Mouse (Mus musculus) hindbrain, embryonic 15.5 days (tissue): ENCODE data around the gene Dek. TPM values are rescaled to one million over a fixed set of nuclear protein-coding genes. Genes with fewer than 3 reads are reported as not detected.

Experiments used
- ATAC-seq: fragments of 200-750 bp; cut with Nextera tagmentation; 2 replicates; pipeline ENCODE4 v1.8.0; 2017; ENCODE audit warnings: low read depth, moderate number of reproducible peaks, moderate TSS enrichment; ENCODE audit not compliant: low FRiP score
- H3K27ac ChIP-seq: fragments of 300-500 bp; sonication (generic); replicated peaks from 2 replicates; pipeline ENCODE4 v1.5.1; 2015; ENCODE audit warnings: mild to moderate bottlenecking, inconsistent platforms
- H3K27me3 ChIP-seq: fragments of 300-500 bp; sonication (generic); 2 replicates; pipeline ENCODE4 v1.6.1; 2015; ENCODE audit warnings: control low read depth, inconsistent platforms
- H3K36me3 ChIP-seq: fragments of 300-500 bp; sonication (generic); 2 replicates; pipeline ENCODE4 v1.6.1; 2015; ENCODE audit warnings: control low read depth, inconsistent platforms
- H3K4me1 ChIP-seq: fragments of 300-500 bp; sonication (generic); replicated peaks from 2 replicates; pipeline ENCODE4 v1.6.1; 2015; ENCODE audit warnings: control low read depth, inconsistent platforms
- H3K4me2 ChIP-seq: fragments of 300-500 bp; sonication (generic); 2 replicates; pipeline ENCODE4 v1.6.1; 2015; ENCODE audit warnings: moderate library complexity, mild to moderate bottlenecking, inconsistent platforms
- H3K4me3 ChIP-seq: fragments of 300-500 bp; sonication (generic); 2 replicates; pipeline ENCODE4 v1.5.1; 2015; ENCODE audit warnings: mild to moderate bottlenecking, inconsistent platforms
- H3K9ac ChIP-seq: fragments of 300-500 bp; sonication (generic); 2 replicates; pipeline ENCODE4 v1.6.1; 2015; ENCODE audit warnings: inconsistent platforms
- H3K9me3 ChIP-seq: fragments of 300-500 bp; sonication (generic); 2 replicates; pipeline ENCODE4 v1.6.1; 2016; ENCODE audit warnings: control low read depth, inconsistent platforms
- WGBS: fragments of 180-500 bp; shearing (Covaris S2); methylation state at CpG from one replicate; pipeline ENCODE4 v1.1.7; 2015; 5-methylcytosine and 5-hydroxymethylcytosine counted together
- polyA plus RNA-seq: library from polyadenylated mRNA; unstranded; fragments of >200 nt; fragmentation: Nextera tagmentation; extraction: Ambion mirVana; gene quantifications from 2 replicates; pipeline ENCODE4 v1.2.1, GENCODE M21; 2015

The Dek gene
- polyA plus RNA-seq, 1 experiment from 2014 or later, result 116 TPM

GRCm38 (mm10) chr13:47106580-47106888 is 533 bp upstream of the Dek start:
- H3K4me3 ChIP-seq, result peak overlapping the region; percentile 90
- ATAC-seq, result peak; percentile 48
- no peaks in the 10 kb centered on the region for H3K36me3 ChIP-seq
- H3K9me3 ChIP-seq, result no peaks in the 10 kb centered on the region
- no peaks in the 10 kb centered on the region for H3K27me3 ChIP-seq
- peak overlapping the region; percentile 98 for H3K27ac ChIP-seq
- peaks cover 21% of the 10 kb centered on the region for H3K4me1 ChIP-seq
- H3K9ac ChIP-seq, result peak overlapping the region; percentile 79
- 0% methylated on average over 20 of the region's 20 CpGs for WGBS
- H3K4me2 ChIP-seq, result peak overlapping the region; percentile 59

- no peaks in the 10 kb centered on the region for H3K9me3 ChIP-seq
- no peak for ATAC-seq
- under 1% methylated on average over 25 of the region's 25 CpGs for WGBS
- no peaks in the 10 kb centered on the region for H3K27me3 ChIP-seq
- peak overlapping the region; percentile 90 for H3K4me3 ChIP-seq
- H3K4me1 ChIP-seq, result peaks cover 21% of the 10 kb centered on the region
- peaks cover 6% of the 10 kb centered on the region for H3K36me3 ChIP-seq
- H3K9ac ChIP-seq, result peak overlapping the region; percentile 79
- H3K27ac ChIP-seq, result peak overlapping the region; percentile 98
- peak overlapping the region; percentile 59 for H3K4me2 ChIP-seq
These were observed 1.0 kb downstream of the Dek start for GRCm38 (mm10) chr13:47104856-47105541.

- Histone ChIP-seq H3K4me2 (peak overlapping the region; percentile 59), H3K4me1 (peaks cover 21% of the 10 kb centered on the region), H3K9ac (no peak overlapping the region), H3K4me3 (peak overlapping the region; percentile 90), H3K27ac (no peak overlapping the region), H3K9me3 (no peaks in the 10 kb centered on the region), H3K27me3 (no peaks in the 10 kb centered on the region), H3K36me3 (peaks cover 12% of the 10 kb centered on the region)
- ATAC-seq, result no peak
- 18% methylated on average over 2 of the region's 2 CpGs for WGBS
These were observed 1.9 kb downstream of the Dek start for GRCm38 (mm10) chr13:47104146-47104545.

GRCm38 (mm10) chr13:47100587-47100986 is 5.4 kb downstream of the Dek start:
- H3K4me3 ChIP-seq, result no peak overlapping the region
- H3K9ac ChIP-seq, result no peak overlapping the region
- H3K9me3 ChIP-seq, result no peaks in the 10 kb centered on the region
- H3K27ac ChIP-seq, result no peak overlapping the region
- peaks cover 25% of the 10 kb centered on the region for H3K36me3 ChIP-seq
- WGBS, result 88% methylated on average over 2 of the region's 2 CpGs
- peaks cover 21% of the 10 kb centered on the region for H3K4me1 ChIP-seq
- H3K27me3 ChIP-seq, result no peaks in the 10 kb centered on the region
- no peak for ATAC-seq
- no peak overlapping the region for H3K4me2 ChIP-seq

- peaks cover 25% of the 10 kb centered on the region for H3K36me3 ChIP-seq
- H3K9ac ChIP-seq, result no peak overlapping the region
- no peak overlapping the region for H3K4me3 ChIP-seq
- no peaks in the 10 kb centered on the region for H3K9me3 ChIP-seq
- no peak overlapping the region for H3K4me2 ChIP-seq
- peaks cover 15% of the 10 kb centered on the region for H3K4me1 ChIP-seq
- no peak overlapping the region for H3K27ac ChIP-seq
- no peaks in the 10 kb centered on the region for H3K27me3 ChIP-seq
- WGBS, result 88% methylated on average over 7 of the region's 7 CpGs
- no peak for ATAC-seq
These were observed 6.7 kb downstream of the Dek start for GRCm38 (mm10) chr13:47099265-47099664.

GRCm38 (mm10) chr13:47096591-47096990 is 9.4 kb downstream of the Dek start:
- H3K36me3 ChIP-seq, result peaks cover 25% of the 10 kb centered on the region
- H3K9ac ChIP-seq, result no peak overlapping the region
- 87% methylated on average over 2 of the region's 2 CpGs for WGBS

GRCm38 (mm10) chr13:47093791-47094190 is 12.2 kb downstream of the Dek start:
- Histone ChIP-seq H3K27me3 (no peaks in the 10 kb centered on the region), H3K27ac (no peak overlapping the region), H3K36me3 (peaks cover 21% of the 10 kb centered on the region), H3K4me3 (no peak overlapping the region), H3K9me3 (no peaks in the 10 kb centered on the region), H3K9ac (no peak overlapping the region), H3K4me2 (no peak overlapping the region), H3K4me1 (no peaks in the 10 kb centered on the region)
- 91% methylated on average over 2 of the region's 2 CpGs for WGBS
- ATAC-seq, result no peak

More at GRCm38 (mm10) chr13:47096591-47096990, 9.4 kb downstream of the Dek start:
- Histone ChIP-seq H3K27ac (no peak overlapping the region), H3K4me1 (no peaks in the 10 kb centered on the region), H3K4me2 (no peak overlapping the region), H3K27me3 (no peaks in the 10 kb centered on the region), H3K4me3 (no peak overlapping the region), H3K9me3 (no peaks in the 10 kb centered on the region)
- no peak for ATAC-seq

GRCm38 (mm10) chr13:47089271-47089670 is 16.7 kb downstream of the Dek start:
- no peak for ATAC-seq

GRCm38 (mm10) chr13:47088433-47088832 is 17.6 kb downstream of the Dek start:
- no peak overlapping the region for H3K4me2 ChIP-seq
- 93% methylated on average over 1 of the region's 1 CpGs for WGBS
- peaks cover 33% of the 10 kb centered on the region for H3K36me3 ChIP-seq
- no peak overlapping the region for H3K4me3 ChIP-seq
- H3K9me3 ChIP-seq, result no peaks in the 10 kb centered on the region
- H3K27ac ChIP-seq, result no peak overlapping the region
- no peaks in the 10 kb centered on the region for H3K4me1 ChIP-seq
- H3K9ac ChIP-seq, result no peak overlapping the region
- no peaks in the 10 kb centered on the region for H3K27me3 ChIP-seq
- no peak for ATAC-seq

More at GRCm38 (mm10) chr13:47089271-47089670, 16.7 kb downstream of the Dek start:
- peaks cover 30% of the 10 kb centered on the region for H3K36me3 ChIP-seq
- no peaks in the 10 kb centered on the region for H3K9me3 ChIP-seq
- no peak overlapping the region for H3K27ac ChIP-seq
- no peaks in the 10 kb centered on the region for H3K27me3 ChIP-seq
- WGBS, result 87% methylated on average over 2 of the region's 2 CpGs
- H3K4me3 ChIP-seq, result no peak overlapping the region
- H3K9ac ChIP-seq, result no peak overlapping the region
- no peaks in the 10 kb centered on the region for H3K4me1 ChIP-seq
- no peak overlapping the region for H3K4me2 ChIP-seq

- H3K27ac ChIP-seq, result no peak overlapping the region
- WGBS, result 90% methylated on average over 4 of the region's 4 CpGs
- peaks cover 63% of the 10 kb centered on the region for H3K36me3 ChIP-seq
- H3K4me3 ChIP-seq, result no peak overlapping the region
- H3K9ac ChIP-seq, result no peak overlapping the region
- no peak overlapping the region for H3K4me2 ChIP-seq
- H3K9me3 ChIP-seq, result no peaks in the 10 kb centered on the region
- H3K4me1 ChIP-seq, result no peaks in the 10 kb centered on the region
- no peak for ATAC-seq
- H3K27me3 ChIP-seq, result no peaks in the 10 kb centered on the region
These were observed 25.0 kb downstream of the Dek start for GRCm38 (mm10) chr13:47080905-47081505.

- no peak overlapping the region for H3K27ac ChIP-seq
- no peaks in the 10 kb centered on the region for H3K9me3 ChIP-seq
- H3K4me3 ChIP-seq, result no peak overlapping the region
- no peak overlapping the region for H3K4me2 ChIP-seq
- 74% methylated on average over 5 of the region's 5 CpGs for WGBS
- ATAC-seq, result no peak
- peaks cover 72% of the 10 kb centered on the region for H3K36me3 ChIP-seq
- no peak overlapping the region for H3K9ac ChIP-seq
- no peaks in the 10 kb centered on the region for H3K27me3 ChIP-seq
- no peaks in the 10 kb centered on the region for H3K4me1 ChIP-seq
These were observed 27.2 kb downstream of the Dek start for GRCm38 (mm10) chr13:47078799-47079198.

- Histone ChIP-seq H3K27me3 (no peaks in the 10 kb centered on the region), H3K36me3 (peaks cover 69% of the 10 kb centered on the region), H3K4me1 (no peaks in the 10 kb centered on the region), H3K4me3 (no peak overlapping the region), H3K9me3 (no peaks in the 10 kb centered on the region), H3K4me2 (no peak overlapping the region), H3K9ac (no peak overlapping the region), H3K27ac (no peak overlapping the region)
- ATAC-seq, result no peak
These were observed 28.6 kb downstream of the Dek start for GRCm38 (mm10) chr13:47077367-47077766.

- Histone ChIP-seq H3K4me1 (no peaks in the 10 kb centered on the region), H3K4me3 (no peak overlapping the region), H3K9me3 (no peaks in the 10 kb centered on the region), H3K36me3 (peaks cover 69% of the 10 kb centered on the region), H3K9ac (no peak overlapping the region), H3K4me2 (no peak overlapping the region), H3K27me3 (no peaks in the 10 kb centered on the region), H3K27ac (no peak overlapping the region)
- ATAC-seq, result no peak
- 89% methylated on average over 5 of the region's 5 CpGs for WGBS
These were observed 29.8 kb downstream of the Dek start for GRCm38 (mm10) chr13:47076156-47076555.
